Mouse (Mus musculus): ENCODE results near the gene Gpr183. TPM values are rescaled to one million over a fixed set of nuclear protein-coding genes. Genes with fewer than 3 reads are reported as not detected.

Gene Gpr183
- polyA plus RNA-seq, 1 experiment from 2014 or later = 2.7 TPM

GRCm38 (mm10) chr14:121947966-121948365, 17.0 kb downstream of the Gpr183 start:
- Histone ChIP-seq H3K9me3 (ENCODE audit: control insufficient read depth, low read length) (no peaks in the 10 kb centered on the region), H3K27ac (ENCODE audit: low read length) (no peak overlapping the region), H3K36me3 (ENCODE audit: control insufficient read depth, insufficient read depth, low read length) (no peaks in the 10 kb centered on the region), H3K4me1 (replicated peaks; ENCODE audit: control insufficient read depth, insufficient read depth, low read length) (no peaks in the 10 kb centered on the region), H3K4me3 (ENCODE audit: low read length) (no peak overlapping the region), H3K27me3 (ENCODE audit: control insufficient read depth, insufficient read depth, low read depth, low read length) (no peaks in the 10 kb centered on the region), H3K9ac (ENCODE audit: low read length) (no peak overlapping the region), H3K4me2 (ENCODE audit: low read depth, low read length) (no peak overlapping the region)
- ATAC-seq (ENCODE audit: low read depth) = no peak
- 64% methylated on average over 3 of the region's 3 CpGs for WGBS

DNA sequence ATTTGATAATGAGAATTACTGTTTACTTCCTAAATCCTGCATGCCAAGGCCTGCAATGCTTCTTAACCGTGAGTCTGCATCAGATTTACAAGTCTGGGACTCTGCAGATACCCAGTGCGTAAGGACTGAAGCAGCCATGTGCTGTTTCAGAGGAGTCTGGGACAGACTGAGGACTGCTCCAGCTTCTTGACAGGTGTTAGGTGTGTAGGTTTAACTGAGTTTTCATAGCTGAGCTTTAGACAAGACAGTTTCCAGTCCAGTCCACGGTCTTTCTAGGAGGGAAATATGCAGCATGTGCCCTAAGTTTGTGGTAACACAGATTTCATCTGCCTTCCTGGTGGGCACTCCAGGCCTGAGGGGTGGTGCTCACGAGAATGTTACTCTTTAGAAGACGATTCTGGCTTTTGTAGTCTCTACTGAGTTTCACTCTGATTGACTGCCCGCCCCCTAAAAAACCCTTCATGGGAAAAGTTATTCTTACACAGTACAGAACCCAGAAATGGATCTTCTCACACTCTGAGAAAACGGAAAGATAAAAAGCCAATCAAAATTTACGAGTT, 17.7 kb downstream of the Gpr183 start:
- Histone ChIP-seq H3K36me3 (ENCODE audit: control insufficient read depth, insufficient read depth, low read length) (no peaks in the 10 kb centered on the region), H3K27ac (ENCODE audit: low read length) (no peak overlapping the region), H3K4me2 (ENCODE audit: low read depth, low read length) (no peak overlapping the region), H3K4me3 (ENCODE audit: low read length) (no peak overlapping the region), H3K27me3 (ENCODE audit: control insufficient read depth, insufficient read depth, low read depth, low read length) (no peaks in the 10 kb centered on the region), H3K9me3 (ENCODE audit: control insufficient read depth, low read length) (no peaks in the 10 kb centered on the region), H3K4me1 (replicated peaks; ENCODE audit: control insufficient read depth, insufficient read depth, low read length) (no peaks in the 10 kb centered on the region), H3K9ac (ENCODE audit: low read length) (no peak overlapping the region)
- WGBS = 63% methylated on average over 8 of the region's 8 CpGs
- ATAC-seq (ENCODE audit: low read depth) = no peak

- no peak overlapping the region for H3K4me3 ChIP-seq (ENCODE audit: low read length)
- H3K9ac ChIP-seq (ENCODE audit: low read length) = no peak overlapping the region
- no peak overlapping the region for H3K27ac ChIP-seq (ENCODE audit: low read length)
- H3K27me3 ChIP-seq (ENCODE audit: control insufficient read depth, insufficient read depth, low read depth, low read length) = no peaks in the 10 kb centered on the region
- no peaks in the 10 kb centered on the region for H3K9me3 ChIP-seq (ENCODE audit: control insufficient read depth, low read length)
- ATAC-seq (ENCODE audit: low read depth) = no peak
- WGBS = 44% methylated on average over 8 of the region's 8 CpGs
- no peaks in the 10 kb centered on the region for H3K36me3 ChIP-seq (ENCODE audit: control insufficient read depth, insufficient read depth, low read length)
- H3K4me1 ChIP-seq (replicated peaks; ENCODE audit: control insufficient read depth, insufficient read depth, low read length) = no peaks in the 10 kb centered on the region
- no peak overlapping the region for H3K4me2 ChIP-seq (ENCODE audit: low read depth, low read length)
Measured at GRCm38 (mm10) chr14:121946728-121947127, 18.3 kb downstream of the Gpr183 start.

GRCm38 (mm10) chr14:121946131-121946530, 18.9 kb downstream of the Gpr183 start:
- Histone ChIP-seq H3K27ac (ENCODE audit: low read length) (no peak overlapping the region), H3K4me3 (ENCODE audit: low read length) (no peak overlapping the region), H3K36me3 (ENCODE audit: control insufficient read depth, insufficient read depth, low read length) (no peaks in the 10 kb centered on the region), H3K9me3 (ENCODE audit: control insufficient read depth, low read length) (no peaks in the 10 kb centered on the region), H3K27me3 (ENCODE audit: control insufficient read depth, insufficient read depth, low read depth, low read length) (no peaks in the 10 kb centered on the region), H3K9ac (ENCODE audit: low read length) (no peak overlapping the region), H3K4me2 (ENCODE audit: low read depth, low read length) (no peak overlapping the region), H3K4me1 (replicated peaks; ENCODE audit: control insufficient read depth, insufficient read depth, low read length) (no peaks in the 10 kb centered on the region)
- no peak for ATAC-seq (ENCODE audit: low read depth)
- 74% methylated on average over 5 of the region's 5 CpGs for WGBS

DNA sequence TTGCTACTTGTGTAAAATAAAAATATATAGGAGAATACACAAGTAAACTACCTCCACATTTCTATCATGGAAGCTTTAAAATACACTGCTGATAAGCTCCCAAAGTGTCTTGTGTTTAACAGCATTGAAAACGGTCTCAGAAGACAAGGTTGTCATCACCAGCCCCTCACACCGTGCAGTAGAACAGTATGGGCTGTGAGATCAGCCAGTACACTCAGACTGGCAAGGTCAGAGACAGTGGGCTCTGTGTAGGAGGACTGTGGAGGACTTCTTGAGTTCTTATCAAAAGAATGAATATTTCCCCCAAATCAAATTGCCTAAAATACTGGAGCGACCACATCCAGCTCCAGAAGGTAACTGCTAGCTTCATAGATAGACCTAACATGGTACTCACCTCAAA, 25.4 kb downstream of the Gpr183 start:
- H3K36me3 ChIP-seq (ENCODE audit: control insufficient read depth, insufficient read depth, low read length) = peaks cover 4% of the 10 kb centered on the region
- WGBS = 85% methylated on average over 3 of the region's 3 CpGs
- no peak overlapping the region for H3K9ac ChIP-seq (ENCODE audit: low read length)
- no peaks in the 10 kb centered on the region for H3K27me3 ChIP-seq (ENCODE audit: control insufficient read depth, insufficient read depth, low read depth, low read length)
- no peaks in the 10 kb centered on the region for H3K4me1 ChIP-seq (replicated peaks; ENCODE audit: control insufficient read depth, insufficient read depth, low read length)
- H3K4me3 ChIP-seq (ENCODE audit: low read length) = no peak overlapping the region
- no peak for ATAC-seq (ENCODE audit: low read depth)
- no peak overlapping the region for H3K4me2 ChIP-seq (ENCODE audit: low read depth, low read length)
- H3K9me3 ChIP-seq (ENCODE audit: control insufficient read depth, low read length) = 0 out of 2 replicates have a peak, but pooled peaks cover 5% of the 10 kb centered on the region
- H3K27ac ChIP-seq (ENCODE audit: low read length) = no peak overlapping the region

- H3K4me2 ChIP-seq (ENCODE audit: low read depth, low read length) = no peak overlapping the region
- no peaks in the 10 kb centered on the region for H3K4me1 ChIP-seq (replicated peaks; ENCODE audit: control insufficient read depth, insufficient read depth, low read length)
- peaks cover 4% of the 10 kb centered on the region for H3K36me3 ChIP-seq (ENCODE audit: control insufficient read depth, insufficient read depth, low read length)
- 80% methylated on average over 11 of the region's 11 CpGs for whole genome bisulfite sequencing
- ATAC-seq (ENCODE audit: low read depth) = no peak
- 0 out of 2 replicates have a peak, but pooled peaks cover 5% of the 10 kb centered on the region for H3K9me3 ChIP-seq (ENCODE audit: control insufficient read depth, low read length)
- H3K27me3 ChIP-seq (ENCODE audit: control insufficient read depth, insufficient read depth, low read depth, low read length) = no peaks in the 10 kb centered on the region
- no peak overlapping the region for H3K4me3 ChIP-seq (ENCODE audit: low read length)
- H3K9ac ChIP-seq (ENCODE audit: low read length) = no peak overlapping the region
- H3K27ac ChIP-seq (ENCODE audit: low read length) = no peak overlapping the region
Measured at GRCm38 (mm10) chr14:121938256-121939191, 26.5 kb downstream of the Gpr183 start.

DNA sequence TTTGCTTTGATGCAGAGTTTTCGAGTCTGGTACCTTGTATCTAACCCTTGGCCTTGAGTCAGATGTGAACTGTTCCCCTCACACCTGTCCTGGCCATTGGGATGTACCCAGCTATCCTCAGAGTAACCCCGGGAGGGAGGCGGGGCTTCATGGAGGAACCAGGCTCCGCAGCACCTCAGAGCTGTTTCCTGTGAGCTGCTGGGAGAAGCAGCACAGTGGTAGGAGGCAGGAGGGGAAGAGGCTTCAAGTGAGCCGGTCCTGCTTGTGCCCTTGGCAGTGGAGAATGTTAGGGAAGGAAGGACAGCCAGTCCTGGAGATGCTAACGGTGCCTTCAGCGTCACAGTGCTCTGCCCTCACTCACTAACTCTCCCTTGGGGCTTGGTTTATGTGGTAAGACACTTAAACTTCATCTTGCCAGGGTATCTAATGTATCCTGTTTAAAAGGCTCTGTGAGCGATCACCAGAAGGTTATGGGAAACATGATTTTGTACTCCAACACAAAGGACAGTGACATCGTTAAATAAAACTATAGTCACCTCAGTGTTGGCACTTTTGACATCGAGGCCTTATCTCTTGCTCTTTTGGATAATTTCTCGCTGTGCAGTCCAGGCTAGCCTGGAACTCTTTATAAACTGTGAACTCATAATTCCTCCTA, 27.3 kb downstream of the Gpr183 start:
- Histone ChIP-seq H3K27me3 (ENCODE audit: control insufficient read depth, insufficient read depth, low read depth, low read length) (no peaks in the 10 kb centered on the region), H3K27ac (ENCODE audit: low read length) (no peak overlapping the region), H3K9me3 (ENCODE audit: control insufficient read depth, low read length) (0 out of 2 replicates have a peak, but pooled peaks cover 5% of the 10 kb centered on the region), H3K4me1 (replicated peaks; ENCODE audit: control insufficient read depth, insufficient read depth, low read length) (no peaks in the 10 kb centered on the region), H3K4me3 (ENCODE audit: low read length) (no peak overlapping the region), H3K4me2 (ENCODE audit: low read depth, low read length) (no peak overlapping the region), H3K9ac (ENCODE audit: low read length) (no peak overlapping the region), H3K36me3 (ENCODE audit: control insufficient read depth, insufficient read depth, low read length) (peaks cover 4% of the 10 kb centered on the region)
- no peak for ATAC-seq (ENCODE audit: low read depth)
- WGBS = 70% methylated on average over 11 of the region's 11 CpGs

GRCm38 (mm10) chr14:121936856-121937255, 28.1 kb downstream of the Gpr183 start:
- H3K27me3 ChIP-seq (ENCODE audit: control insufficient read depth, insufficient read depth, low read depth, low read length) = no peaks in the 10 kb centered on the region
- H3K9me3 ChIP-seq (ENCODE audit: control insufficient read depth, low read length) = 0 out of 2 replicates have a peak, but pooled peaks cover 5% of the 10 kb centered on the region
- no peaks in the 10 kb centered on the region for H3K4me1 ChIP-seq (replicated peaks; ENCODE audit: control insufficient read depth, insufficient read depth, low read length)
- ATAC-seq (ENCODE audit: low read depth) = no peak
- no peak overlapping the region for H3K27ac ChIP-seq (ENCODE audit: low read length)
- WGBS = 67% methylated on average over 8 of the region's 8 CpGs
- H3K4me2 ChIP-seq (ENCODE audit: low read depth, low read length) = no peak overlapping the region
- H3K9ac ChIP-seq (ENCODE audit: low read length) = no peak overlapping the region
- H3K4me3 ChIP-seq (ENCODE audit: low read length) = no peak overlapping the region
- H3K36me3 ChIP-seq (ENCODE audit: control insufficient read depth, insufficient read depth, low read length) = peaks cover 4% of the 10 kb centered on the region

GRCm38 (mm10) chr14:121936356-121936755, 28.6 kb downstream of the Gpr183 start:
- Histone ChIP-seq H3K27me3 (ENCODE audit: control insufficient read depth, insufficient read depth, low read depth, low read length) (no peaks in the 10 kb centered on the region), H3K4me2 (ENCODE audit: low read depth, low read length) (no peak overlapping the region), H3K27ac (ENCODE audit: low read length) (no peak overlapping the region), H3K4me1 (replicated peaks; ENCODE audit: control insufficient read depth, insufficient read depth, low read length) (no peaks in the 10 kb centered on the region; the same call in 1 of the 2 replicates), H3K36me3 (ENCODE audit: control insufficient read depth, insufficient read depth, low read length) (peaks cover 4% of the 10 kb centered on the region), H3K9me3 (ENCODE audit: control insufficient read depth, low read length) (0 out of 2 replicates have a peak, but pooled peaks cover 5% of the 10 kb centered on the region), H3K4me3 (ENCODE audit: low read length) (no peak overlapping the region), H3K9ac (ENCODE audit: low read length) (no peak overlapping the region)
- whole genome bisulfite sequencing = 94% methylated on average over 4 of the region's 4 CpGs
- ATAC-seq (ENCODE audit: low read depth) = no peak

All from lung, embryonic 16.5 days (tissue).